Mouse (Mus musculus): ENCODE measurements around the gene Frmd8. TPM values are rescaled to one million over a fixed set of nuclear protein-coding genes. Genes with fewer than 3 reads are reported as not detected.
A peak's percentile ranks its signal among the peaks of the same experiment; 100 is the strongest.

Gene Frmd8
- polyA plus RNA-seq, 1 experiment from 2014 or later, result 26.9 TPM

DNA sequence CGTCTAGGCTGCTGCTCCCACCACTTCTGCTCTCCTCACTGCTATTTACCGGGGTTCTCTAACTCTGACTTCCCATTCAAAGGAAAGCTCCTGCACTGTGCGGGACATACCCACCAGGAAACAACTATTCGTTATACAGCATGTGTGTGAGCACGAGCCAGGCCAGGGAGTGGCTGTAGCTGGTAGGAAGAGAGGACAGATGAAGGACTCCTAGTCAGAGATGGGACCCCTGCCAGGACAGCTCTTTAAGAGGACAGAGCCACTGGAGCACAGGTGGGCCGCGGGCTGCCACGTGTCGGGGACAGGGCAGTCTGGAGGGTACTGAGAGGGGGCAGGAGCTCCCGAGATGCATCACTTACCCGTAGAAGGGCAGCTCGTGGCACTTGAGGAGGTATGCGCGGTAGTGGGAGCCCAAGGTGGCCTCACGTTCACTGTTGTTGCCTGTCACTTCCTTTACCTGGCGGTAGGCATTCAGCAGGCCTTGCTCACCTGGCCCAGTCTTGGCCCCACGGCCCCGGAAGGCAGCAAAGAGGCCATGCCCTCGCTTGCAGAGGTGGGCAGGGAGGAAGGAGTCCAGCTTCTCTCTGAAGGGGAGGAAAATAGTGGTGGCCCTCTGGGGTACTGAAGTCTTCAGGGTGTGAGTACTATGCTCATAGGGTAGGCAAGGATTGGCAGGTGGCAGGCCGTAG, 10.2 kb downstream of the Frmd8 start:
- no peak for ATAC-seq
- H3K27me3 ChIP-seq (replicated peaks), result no peaks in the 10 kb centered on the region
- H3K4me3 ChIP-seq (replicated peaks), result no peak overlapping the region
- H3K4me1 ChIP-seq (replicated peaks), result peaks cover 4% of the 10 kb centered on the region; the same call in 1 of the 2 replicates
- H3K27ac ChIP-seq, result no peak overlapping the region
- WGBS, result 90% methylated on average over 20 of the region's 20 CpGs
- H3K9me3 ChIP-seq, result no peaks in the 10 kb centered on the region
- peaks cover 49% of the 10 kb centered on the region for H3K36me3 ChIP-seq
- H3K4me2 ChIP-seq (replicated peaks), result no peak overlapping the region
- H3K9ac ChIP-seq, result no peak overlapping the region

DNA sequence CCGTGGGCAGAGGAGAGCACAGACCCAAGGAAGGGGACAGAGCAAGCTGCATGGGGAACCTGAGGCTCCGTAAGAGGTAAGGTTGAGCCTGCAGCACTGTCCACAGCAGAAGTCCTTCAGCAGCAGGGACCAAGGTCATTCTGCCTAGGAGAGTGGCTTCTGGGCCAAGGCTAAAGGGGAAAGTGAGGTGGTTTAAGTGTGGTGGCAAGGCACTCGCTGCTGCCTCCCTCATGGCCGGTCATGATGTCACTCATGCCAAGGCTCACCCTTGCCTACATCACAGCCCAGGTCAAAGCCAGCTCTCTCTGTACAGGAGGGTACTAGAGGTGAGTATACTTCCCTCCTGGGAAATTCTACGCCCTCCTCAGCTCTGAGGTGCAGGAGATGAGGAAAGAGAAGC, 11.3 kb downstream of the Frmd8 start:
- Histone ChIP-seq H3K27ac (no peak overlapping the region), H3K9me3 (no peaks in the 10 kb centered on the region), H3K27me3 (replicated peaks) (no peaks in the 10 kb centered on the region), H3K4me2 (replicated peaks) (no peak overlapping the region), H3K4me3 (replicated peaks) (no peak overlapping the region), H3K9ac (no peak overlapping the region), H3K36me3 (peaks cover 45% of the 10 kb centered on the region), H3K4me1 (replicated peaks) (peaks cover 4% of the 10 kb centered on the region; the same call in 1 of the 2 replicates)
- 92% methylated on average over 5 of the region's 5 CpGs for WGBS
- no peak for ATAC-seq

DNA sequence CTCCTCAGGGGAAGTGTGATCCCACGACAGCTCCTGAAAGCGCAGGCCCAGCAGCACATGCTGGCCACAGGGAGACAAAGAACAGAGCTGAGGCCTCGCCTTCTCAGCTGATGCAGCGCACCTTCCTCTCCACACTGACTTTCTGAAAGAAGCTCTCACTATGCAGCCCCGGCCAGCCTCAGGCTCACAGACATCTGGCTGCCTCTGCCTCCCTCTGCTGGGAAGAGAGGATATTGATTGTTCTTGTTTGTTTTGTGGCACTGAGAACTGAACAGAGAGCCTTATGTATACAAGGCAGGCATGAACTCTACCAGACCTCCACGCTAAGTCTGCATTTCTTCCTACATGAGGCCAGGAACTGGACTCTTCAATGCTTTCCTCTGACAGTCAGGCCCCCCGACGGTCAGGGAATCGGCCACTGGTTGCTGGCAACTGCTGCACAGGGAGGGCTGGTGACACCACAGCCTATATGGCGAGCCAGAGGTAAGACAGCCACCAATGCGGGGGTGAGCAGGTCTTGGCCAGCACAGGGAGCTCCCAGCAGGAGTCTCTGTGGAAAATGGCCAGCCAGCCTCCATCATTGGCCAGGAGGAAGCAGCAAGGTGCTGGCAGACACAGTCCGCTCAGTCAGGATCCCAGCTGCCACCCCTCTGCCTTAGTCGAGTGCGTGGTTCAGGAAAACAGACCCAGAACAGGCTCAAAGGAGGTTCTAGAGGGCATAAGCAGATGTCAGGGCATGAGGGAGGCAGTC, 12.6 kb downstream of the Frmd8 start:
- H3K36me3 ChIP-seq, result peaks cover 49% of the 10 kb centered on the region
- no peaks in the 10 kb centered on the region for H3K4me1 ChIP-seq (replicated peaks)
- H3K27ac ChIP-seq, result no peak overlapping the region
- H3K27me3 ChIP-seq (replicated peaks), result no peaks in the 10 kb centered on the region
- ATAC-seq, result no peak
- no peak overlapping the region for H3K4me2 ChIP-seq (replicated peaks)
- no peaks in the 10 kb centered on the region for H3K9me3 ChIP-seq
- H3K4me3 ChIP-seq (replicated peaks), result no peak overlapping the region
- 96% methylated on average over 14 of the region's 14 CpGs for WGBS
- H3K9ac ChIP-seq, result no peak overlapping the region

DNA sequence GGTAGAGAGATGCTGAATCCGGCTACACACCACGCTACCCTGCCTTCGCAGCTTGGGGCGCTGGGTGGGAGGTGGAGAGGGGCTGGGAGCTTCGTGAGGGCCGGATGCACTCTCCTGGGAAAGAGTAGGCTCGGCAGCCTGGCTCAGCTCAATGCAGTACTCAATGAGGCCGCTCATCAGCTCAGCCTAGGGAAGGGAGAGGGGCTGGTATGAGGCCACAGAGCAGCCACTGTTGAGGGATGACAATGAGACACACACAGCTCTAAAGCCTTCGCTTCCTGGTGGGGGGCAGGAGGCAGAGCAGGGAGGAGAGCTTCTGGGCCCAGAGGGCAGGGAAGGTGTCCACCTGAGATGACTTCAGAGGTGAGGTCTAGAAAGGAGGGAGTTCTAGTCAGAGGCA, 18.5 kb downstream of the Frmd8 start:
- H3K4me3 ChIP-seq (replicated peaks), result no peak overlapping the region
- peaks cover 13% of the 10 kb centered on the region for H3K4me1 ChIP-seq (replicated peaks)
- no peak overlapping the region for H3K9ac ChIP-seq
- 85% methylated on average over 9 of the region's 9 CpGs for WGBS
- H3K27me3 ChIP-seq (replicated peaks), result no peaks in the 10 kb centered on the region
- H3K27ac ChIP-seq, result no peak overlapping the region
- peaks cover 34% of the 10 kb centered on the region for H3K36me3 ChIP-seq
- no peak for ATAC-seq
- H3K4me2 ChIP-seq (replicated peaks), result no peak overlapping the region
- H3K9me3 ChIP-seq, result no peaks in the 10 kb centered on the region

DNA sequence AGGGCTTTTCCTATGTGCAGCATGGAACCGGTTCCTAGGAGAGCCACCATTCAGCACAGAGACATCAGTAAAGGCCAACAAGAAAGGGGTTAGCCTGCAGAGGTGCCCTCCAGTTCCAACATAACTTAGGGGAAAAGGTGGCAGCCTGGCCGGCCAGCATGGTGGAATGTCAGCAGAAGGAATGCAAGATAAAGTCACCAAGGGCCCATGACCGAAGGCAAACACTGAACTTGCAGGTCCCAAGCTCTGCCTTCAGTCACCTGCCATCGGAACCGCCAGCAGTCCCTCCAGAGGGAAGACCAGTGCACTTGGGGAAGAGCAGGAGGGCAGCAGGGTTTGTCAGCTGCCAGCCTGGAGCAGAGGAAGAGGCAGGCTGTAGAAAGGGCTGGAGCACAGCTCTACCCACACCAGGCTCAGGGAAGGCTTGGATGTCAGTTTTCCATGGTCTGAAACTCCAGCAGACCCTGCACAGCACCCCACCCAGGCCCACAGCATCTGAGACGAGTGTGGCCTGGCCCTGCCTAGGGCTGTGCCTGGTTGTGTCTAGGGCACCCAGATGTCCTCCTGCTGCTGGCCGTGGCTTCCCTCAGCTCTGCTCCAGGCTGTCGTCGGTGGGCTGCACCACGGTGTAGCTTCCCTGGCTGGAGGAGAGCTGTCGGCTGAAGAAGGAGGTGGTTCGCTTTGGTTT, 22.9 kb downstream of the Frmd8 start:
- Histone ChIP-seq H3K36me3 (peaks cover 14% of the 10 kb centered on the region), H3K27ac (peak overlapping the region; percentile 60), H3K4me2 (replicated peaks) (peak overlapping the region; percentile 28; the same call in 1 of the 2 replicates), H3K4me3 (replicated peaks) (no peak overlapping the region), H3K27me3 (replicated peaks) (no peaks in the 10 kb centered on the region), H3K9ac (no peak overlapping the region), H3K9me3 (no peaks in the 10 kb centered on the region), H3K4me1 (replicated peaks) (peaks cover 49% of the 10 kb centered on the region)
- no peak for ATAC-seq
- WGBS, result 77% methylated on average over 12 of the region's 12 CpGs

DNA sequence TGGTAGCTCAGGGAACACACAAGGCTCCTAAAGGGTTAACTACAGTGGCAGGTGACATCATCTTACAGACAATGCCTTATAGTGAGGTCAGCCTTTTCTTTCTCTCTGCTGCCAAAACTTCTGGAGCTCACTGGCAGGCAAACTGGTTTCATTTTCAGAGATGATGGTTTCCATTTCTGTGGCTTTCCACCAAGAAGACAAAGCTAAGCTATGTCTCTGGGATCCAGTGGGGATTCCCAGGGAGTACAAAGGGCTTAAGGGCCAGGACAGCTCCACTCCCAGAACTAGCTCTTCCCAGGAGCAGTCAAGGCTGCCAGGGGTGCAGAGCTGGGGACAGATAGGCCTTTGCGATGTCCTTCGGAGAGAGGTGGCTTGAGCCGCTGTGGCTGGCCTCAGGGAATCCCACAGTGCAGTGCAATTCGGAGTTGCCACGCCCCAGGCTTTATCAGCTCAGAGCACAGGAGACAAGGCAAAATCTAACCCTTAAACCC, 23.5 kb downstream of the Frmd8 start:
- Histone ChIP-seq H3K4me3 (replicated peaks) (no peak overlapping the region), H3K4me1 (replicated peaks) (peaks cover 55% of the 10 kb centered on the region), H3K36me3 (peaks cover 13% of the 10 kb centered on the region), H3K9me3 (no peaks in the 10 kb centered on the region), H3K4me2 (replicated peaks) (peak overlapping the region; percentile 28; the same call in 1 of the 2 replicates), H3K27ac (peak overlapping the region; percentile 60), H3K27me3 (replicated peaks) (no peaks in the 10 kb centered on the region), H3K9ac (no peak overlapping the region)
- WGBS, result 47% methylated on average over 5 of the region's 5 CpGs
- ATAC-seq, result peak; percentile 16; the same call in 1 of the 2 replicates

DNA sequence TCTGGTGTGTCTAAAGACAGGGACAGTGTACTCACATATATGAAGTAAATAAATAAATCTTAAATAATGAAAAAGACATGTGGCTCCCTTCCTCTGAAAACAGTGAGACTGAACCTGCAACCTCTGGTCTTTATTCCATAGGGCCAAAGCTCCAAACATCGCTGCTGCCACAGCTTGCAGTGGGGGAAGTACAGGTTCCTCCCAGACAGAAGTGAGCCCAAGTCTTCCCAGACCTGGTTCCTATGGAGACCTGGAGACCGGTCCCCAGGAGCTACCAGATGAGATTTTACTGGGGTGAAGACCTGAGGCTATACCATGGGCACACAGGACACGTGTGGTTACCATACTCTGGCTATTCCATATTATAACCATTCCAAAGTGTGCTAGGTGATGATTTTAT, 24.2 kb downstream of the Frmd8 start:
- H3K4me3 ChIP-seq (replicated peaks), result no peak overlapping the region
- WGBS, result 89% methylated on average over 3 of the region's 3 CpGs
- peaks cover 6% of the 10 kb centered on the region; the same call in 1 of the 2 replicates for H3K36me3 ChIP-seq
- no peak overlapping the region for H3K9ac ChIP-seq
- no peak overlapping the region for H3K27ac ChIP-seq
- peaks cover 55% of the 10 kb centered on the region for H3K4me1 ChIP-seq (replicated peaks)
- no peaks in the 10 kb centered on the region for H3K27me3 ChIP-seq (replicated peaks)
- no peaks in the 10 kb centered on the region for H3K9me3 ChIP-seq
- no peak overlapping the region for H3K4me2 ChIP-seq (replicated peaks)
- ATAC-seq, result no peak

DNA sequence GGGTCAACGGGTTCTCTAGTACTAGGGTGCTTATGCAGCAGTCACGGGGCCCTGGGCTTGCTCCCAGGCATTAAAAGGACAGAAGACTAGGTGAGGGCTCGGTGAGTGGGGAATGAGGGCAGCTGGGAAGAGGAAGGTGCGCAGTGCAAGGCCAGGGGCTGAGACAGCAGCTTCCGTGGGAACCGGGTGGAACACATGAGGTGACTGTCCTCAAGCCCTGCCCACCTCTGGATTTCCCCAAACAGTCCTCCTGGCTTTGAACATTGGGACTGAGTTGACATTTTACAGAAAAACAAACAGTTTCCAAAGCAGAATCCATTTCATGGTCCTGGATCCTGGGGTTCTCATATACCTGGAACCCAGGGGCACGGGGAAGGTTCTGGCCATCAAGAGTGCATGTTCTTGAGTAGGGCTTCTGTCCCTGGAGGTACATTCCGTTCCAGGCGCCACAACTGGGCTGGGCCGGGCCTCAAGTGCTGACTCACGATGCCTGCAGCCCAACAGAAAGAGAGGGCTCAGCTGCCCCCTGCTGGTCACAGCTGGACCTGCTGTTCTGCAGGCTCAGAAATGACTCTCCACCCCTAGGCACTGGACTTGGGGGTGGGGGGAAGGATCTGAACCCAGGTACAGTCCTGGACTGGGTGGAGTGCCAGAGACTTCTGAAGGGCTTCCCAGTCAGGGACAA, 25.1 kb downstream of the Frmd8 start:
- Histone ChIP-seq H3K4me3 (replicated peaks) (no peak overlapping the region), H3K9me3 (no peaks in the 10 kb centered on the region), H3K4me2 (replicated peaks) (peak overlapping the region; percentile 38), H3K36me3 (peaks cover 5% of the 10 kb centered on the region; the same call in 1 of the 2 replicates), H3K9ac (no peak overlapping the region; the same call in 1 of the 2 replicates), H3K27ac (peak overlapping the region; percentile 83), H3K27me3 (replicated peaks) (no peaks in the 10 kb centered on the region), H3K4me1 (replicated peaks) (peaks cover 60% of the 10 kb centered on the region)
- WGBS, result 23% methylated on average over 11 of the region's 11 CpGs
- peak; percentile 20 for ATAC-seq

DNA sequence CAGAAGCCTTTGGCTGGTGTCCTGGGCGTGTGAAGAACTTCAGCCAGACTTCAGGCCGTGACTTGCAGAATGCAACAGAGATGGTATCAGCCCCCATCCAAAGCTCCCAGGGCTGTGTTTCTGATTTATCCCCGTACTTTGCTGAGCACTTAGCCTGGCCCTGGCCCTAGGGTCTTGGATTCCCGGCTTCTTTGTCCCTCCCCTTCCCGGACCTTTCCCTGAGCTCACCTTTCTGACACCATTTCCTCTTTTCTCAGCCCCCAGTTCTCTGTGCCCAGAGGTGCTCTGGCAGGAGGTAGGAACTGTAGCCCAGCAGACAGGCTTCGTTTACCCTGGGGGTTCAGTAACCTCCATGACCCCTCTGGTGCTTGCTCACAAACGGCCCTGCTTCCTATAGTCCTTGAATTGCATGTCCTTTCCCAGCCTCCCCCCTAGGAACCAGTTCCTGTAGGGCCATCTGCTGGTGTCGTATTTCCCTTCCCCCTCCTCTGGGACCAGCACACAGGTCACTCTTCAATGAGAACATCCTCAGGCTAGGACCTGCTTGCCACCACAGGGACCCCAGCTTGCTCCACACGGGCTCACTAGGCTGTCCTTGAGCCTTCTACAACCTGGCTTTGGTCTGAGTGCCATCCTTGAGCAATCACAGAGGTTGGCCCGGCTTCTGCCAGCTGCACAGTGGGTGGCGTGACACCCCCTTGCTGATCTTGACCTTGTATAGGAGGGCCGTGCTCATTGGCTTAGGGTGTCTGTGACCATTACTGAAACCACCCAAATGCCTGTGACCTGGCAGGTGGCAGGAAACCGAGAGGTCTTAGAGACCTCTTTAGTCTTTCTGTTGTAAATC, 26.0 kb downstream of the Frmd8 start:
- H3K36me3 ChIP-seq, result peaks cover 5% of the 10 kb centered on the region; the same call in 1 of the 2 replicates
- no peak for ATAC-seq
- H3K4me1 ChIP-seq (replicated peaks), result peaks cover 69% of the 10 kb centered on the region
- peak overlapping the region; percentile 43 for H3K9ac ChIP-seq
- peak overlapping the region; percentile 99 for H3K27ac ChIP-seq
- 32% methylated on average over 13 of the region's 13 CpGs for WGBS
- H3K27me3 ChIP-seq (replicated peaks), result no peaks in the 10 kb centered on the region
- peak overlapping the region; percentile 74 for H3K4me2 ChIP-seq (replicated peaks)
- H3K9me3 ChIP-seq, result no peaks in the 10 kb centered on the region
- H3K4me3 ChIP-seq (replicated peaks), result no peak overlapping the region

DNA sequence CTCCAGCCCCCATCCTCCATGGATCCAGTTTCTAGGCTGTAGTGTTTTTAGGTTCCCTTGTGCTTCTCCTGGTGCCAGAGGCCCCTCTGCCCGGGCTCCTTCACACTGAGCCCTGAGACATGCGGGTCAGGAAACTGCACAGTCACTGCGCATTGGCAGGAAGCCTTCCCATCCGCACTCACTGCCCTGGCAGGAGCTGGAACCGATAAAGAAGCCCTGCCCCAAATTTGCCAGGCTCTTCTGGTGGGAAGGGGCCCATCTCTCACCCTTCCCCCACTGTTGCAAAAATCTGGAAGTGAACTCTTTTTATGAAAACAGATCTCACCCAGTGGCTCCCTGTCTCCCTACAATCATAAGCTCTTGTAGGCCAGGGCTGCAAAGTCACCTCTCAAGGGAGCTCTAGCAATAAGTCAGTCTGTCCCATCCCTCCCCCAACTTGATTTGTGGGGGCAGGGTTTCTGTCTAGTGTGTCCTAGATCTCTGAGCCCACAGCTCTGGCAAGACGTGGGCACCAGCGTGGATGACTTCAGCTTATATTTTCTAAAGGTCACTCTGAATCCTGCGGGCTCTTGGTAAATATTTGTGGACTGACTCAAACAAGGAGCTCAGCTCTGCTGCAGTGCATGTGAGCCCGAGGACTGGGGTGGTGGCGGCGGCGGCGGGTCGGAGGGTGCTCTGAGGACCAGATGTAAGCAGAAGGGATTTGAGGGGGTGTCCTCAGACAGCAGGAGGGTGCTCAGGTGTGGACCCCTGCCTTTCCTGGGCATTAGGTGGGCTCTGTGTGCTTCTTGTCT, 26.8 kb downstream of the Frmd8 start:
- Histone ChIP-seq H3K4me2 (replicated peaks) (peak overlapping the region; percentile 74), H3K27ac (peak overlapping the region; percentile 99), H3K9me3 (no peaks in the 10 kb centered on the region), H3K4me1 (replicated peaks) (peaks cover 76% of the 10 kb centered on the region), H3K9ac (peak overlapping the region; percentile 43), H3K4me3 (replicated peaks) (no peak overlapping the region), H3K36me3 (peaks cover 5% of the 10 kb centered on the region; the same call in 1 of the 2 replicates), H3K27me3 (replicated peaks) (no peaks in the 10 kb centered on the region)
- 28% methylated on average over 14 of the region's 14 CpGs for WGBS
- ATAC-seq, result no peak
